Mouse (Mus musculus): Measurements from ENCODE around the gene Mlxip.

DNA sequence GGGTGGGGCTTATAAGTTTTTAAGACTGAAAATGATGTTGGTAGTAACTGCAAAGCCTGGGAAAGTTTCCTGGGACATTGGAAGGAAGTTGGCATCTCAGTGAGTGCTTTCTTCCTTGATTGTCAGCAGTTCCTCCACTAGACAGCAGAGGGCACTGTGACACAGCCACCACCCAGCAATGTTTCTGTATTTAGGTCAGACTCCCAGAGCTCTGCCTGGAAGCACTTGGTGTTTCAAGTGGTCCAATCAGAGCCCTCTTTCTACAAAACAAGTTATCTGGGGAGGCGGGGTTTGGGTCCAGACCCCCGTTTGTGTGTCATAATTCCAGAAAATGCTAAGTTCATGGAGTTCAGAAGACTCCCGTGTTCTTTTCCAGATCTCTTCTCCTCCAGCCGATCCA, 49.5 kb downstream of the Mlxip start:
- TF ChIP-seq CTCF (IDR thresholded peaks at IDR 0.05; ENCODE audit: low read depth) (peak; percentile 93), EP300 (optimal IDR thresholded peaks at IDR 0.05) (no peak)

All from stomach, postnatal 0 days (tissue).